Mouse (Mus musculus): ENCODE measurements around the gene Ero1l. TPM values are rescaled to one million over a fixed set of nuclear protein-coding genes. Genes with fewer than 3 reads are reported as not detected.

Ero1l gene
- total RNA-seq (2012; rRNA removed), result 78.9 and 155 TPM in 2 replicates
- 227 and 291 TPM in 2 replicates for total RNA-seq (2014; rRNA removed)
- 91.4 and 93.5 TPM in 2 replicates for polyA plus RNA-seq (2012; ENCODE audit: insufficient read length, low read depth)

- H3K4me3 ChIP-seq (replicated peaks in 1 of 3; ENCODE audit: low read depth in 2 of 3, low read length in 2 of 3, poor library complexity in 1 of 3), result peak within 1 kb of the TSS; percentile 88 to 96 (median 91)
- no peaks in the 10 kb centered on the region for H3K9me3 ChIP-seq (replicated peaks; ENCODE audit: low read length)
- TF ChIP-seq E2F4 (IDR thresholded peaks at IDR 0.05; ENCODE audit: insufficient replicate concordance, low read depth, low read length), result no peak
- no peak; the same call in 1 of the 2 replicates for TF ChIP-seq UBTF (IDR thresholded peaks at IDR 0.05; ENCODE audit: low read depth, low read length)
- TF ChIP-seq ETS1 (conservative IDR thresholded peaks at IDR 0.05; ENCODE audit: low read depth, low read length), result peak; percentile 26
- TF ChIP-seq CTCF (conservative IDR thresholded peaks at IDR 0.05 in 1 of 2, IDR thresholded peaks at IDR 0.05 in 1 of 2; ENCODE audit: low read depth in 2 of 2, low read length in 2 of 2), result no peak
- 0 out of 2 replicates have a peak, but pooled peaks have one; percentile 7 for TF ChIP-seq RCOR1 (conservative IDR thresholded peaks at IDR 0.05; ENCODE audit: low read depth, low read length)
- TF ChIP-seq JUND (conservative IDR thresholded peaks at IDR 0.05; ENCODE audit: low read depth, low read length), result no peak
- TF ChIP-seq NRF1 (IDR thresholded peaks at IDR 0.05; ENCODE audit: low read depth, low read length), result peak; percentile 80
- no peak for TF ChIP-seq GABPA (IDR thresholded peaks at IDR 0.05; ENCODE audit: insufficient replicate concordance, low read depth, low read length)
- TF ChIP-seq JUN (IDR thresholded peaks at IDR 0.05; ENCODE audit: insufficient read depth, low read depth, low read length), result no peak
- no peak for TF ChIP-seq USF2 (conservative IDR thresholded peaks at IDR 0.05; ENCODE audit: low read depth, low read length)
- no peak for TF ChIP-seq CHD2 (IDR thresholded peaks at IDR 0.05; ENCODE audit: low read length)
- peak; percentile 67 for TF ChIP-seq TCF12 (IDR thresholded peaks at IDR 0.05; ENCODE audit: low read depth, low read length)
- peak; percentile 92 for TF ChIP-seq POLR2A (IDR thresholded peaks at IDR 0.05; ENCODE audit: low read depth, low read length)
- TF ChIP-seq SIN3A (IDR thresholded peaks at IDR 0.05; ENCODE audit: low read length), result peak; percentile 16; the same call in 1 of the 2 replicates
- no peak for TF ChIP-seq MYC (IDR thresholded peaks at IDR 0.05; ENCODE audit: low read depth, low read length)
- TF ChIP-seq CHD1 (IDR thresholded peaks at IDR 0.05; ENCODE audit: low read depth, low read length), result no peak
- TF ChIP-seq TBP (conservative IDR thresholded peaks at IDR 0.05; ENCODE audit: low read depth, low read length), result 0 out of 2 replicates have a peak, but pooled peaks have one; percentile 14
- peak; percentile 49 for TF ChIP-seq BHLHE40 (IDR thresholded peaks at IDR 0.05; ENCODE audit: low read depth, low read length)
- peak; percentile 95 for TF ChIP-seq ZMIZ1 (IDR thresholded peaks at IDR 0.05; ENCODE audit: low read depth, low read length)
- peak; percentile 51 for TF ChIP-seq HCFC1 (IDR thresholded peaks at IDR 0.05; ENCODE audit: low read depth, low read length)
- peak; percentile 56 for TF ChIP-seq MXI1 (IDR thresholded peaks at IDR 0.05; ENCODE audit: low read depth, low read length)
- no peak for TF ChIP-seq POLR2AphosphoS2 (IDR thresholded peaks at IDR 0.05; ENCODE audit: low read depth, low read length)
- TF ChIP-seq KAT2A (IDR thresholded peaks at IDR 0.05; ENCODE audit: insufficient replicate concordance, low read length), result no peak
- no peak for TF ChIP-seq RAD21 (IDR thresholded peaks at IDR 0.05; ENCODE audit: low read depth, low read length)
- no peak for TF ChIP-seq ZKSCAN1 (IDR thresholded peaks at IDR 0.05; ENCODE audit: borderline replicate concordance, low read depth, low read length)
- TF ChIP-seq SMC3 (IDR thresholded peaks at IDR 0.05; ENCODE audit: low read depth, low read length), result no peak
- TF ChIP-seq ZNF384 (IDR thresholded peaks at IDR 0.05; ENCODE audit: low read depth, low read length), result no peak
- TF ChIP-seq USF1 (IDR thresholded peaks at IDR 0.05; ENCODE audit: low read depth, low read length), result no peak
- TF ChIP-seq EP300 (IDR thresholded peaks at IDR 0.05; ENCODE audit: low read length), result no peak
- TF ChIP-seq MAX (IDR thresholded peaks at IDR 0.05; ENCODE audit: low read length), result peak; percentile 7; the same call in 1 of the 2 replicates
- TF ChIP-seq MEF2A (IDR thresholded peaks at IDR 0.05; ENCODE audit: borderline replicate concordance, low read depth, low read length), result peak; percentile 71
- no peak for TF ChIP-seq PAX5 (IDR thresholded peaks at IDR 0.05; ENCODE audit: low read length)
- TF ChIP-seq IRF4 (IDR thresholded peaks at IDR 0.05; ENCODE audit: low read depth, low read length), result 0 out of 2 replicates have a peak, but pooled peaks have one; percentile 12
- no peak for TF ChIP-seq ZC3H11A (IDR thresholded peaks at IDR 0.05; ENCODE audit: low read depth, low read length)
- no peak for TF ChIP-seq MAFK (IDR thresholded peaks at IDR 0.05; ENCODE audit: insufficient replicate concordance, low read length)
- TF ChIP-seq MAZ (IDR thresholded peaks at IDR 0.05; ENCODE audit: low read depth, low read length), result no peak
- peak; percentile 92 for TF ChIP-seq ELF1 (IDR thresholded peaks at IDR 0.05; ENCODE audit: low read depth, low read length)
- TF ChIP-seq NELFE (IDR thresholded peaks at IDR 0.05; ENCODE audit: low read depth, low read length), result peak; percentile 92
- H3K4me2 ChIP-seq (ENCODE audit: insufficient read depth, low read depth, poor library complexity, severe bottlenecking), result peak within 1 kb of the TSS; percentile 64
- H3K27me3 ChIP-seq (replicated peaks), result no peaks in the 10 kb centered on the region
- dilution Hi-C loops (cut with MboI; ENCODE audit: extremely low pct_ligation_motif_present, extremely low pct_unique_long_range_greater_than_20kb, low sequenced_read_pairs), result no loop called here
- H3K36me3 ChIP-seq (replicated peaks in 1 of 2; ENCODE audit: control insufficient read depth in 1 of 2, insufficient read depth in 1 of 2, low read length in 1 of 2), result peaks cover 0 to 6% of the 10 kb centered on the region in 2 experiments
- peak; percentile 71 for DNase-seq (ENCODE audit: extremely low read depth)
- peaks cover 9 to 37% of the 10 kb centered on the region in 2 experiments for H3K4me1 ChIP-seq (ENCODE audit: control insufficient read depth in 1 of 2, insufficient read depth in 2 of 2)
- peak within 1 kb of the TSS; percentile 66 for H3K9ac ChIP-seq (ENCODE audit: insufficient read depth, low read depth)
- H3K27ac ChIP-seq (ENCODE audit: insufficient read depth, low read depth), result peak within 1 kb of the TSS; percentile 73
- H3K79me2 ChIP-seq (replicated peaks; ENCODE audit: control insufficient read depth, extremely low read depth, insufficient read depth, poor library complexity, severe bottlenecking), result peaks cover 42% of the 10 kb centered on the region
- in situ Hi-C loops (cut with MboI; ENCODE audit: low pct_ligation_motif_present, low pct_unique_long_range_greater_than_20kb, low sequenced_read_pairs), result no loop called here
Measured at GRCm38 (mm10) chr14:45318426-45319236, at the start of gene Ero1l. Gene Ero1l, minus strand, starts transcription at chr14:45318771.

Data from CH12.LX (cell line).